Mouse (Mus musculus) heart, adult 2 months (tissue): ENCODE measurements around the gene Fam122a.

Experiments
- CTCF ChIP-seq: fragments of 200-600 bp; IDR thresholded peaks from 2 replicates; pipeline ENCODE4 v1.8.1; 2022; ENCODE audit warnings: antibody characterized with exemption, mild to moderate bottlenecking, moderate library complexity
- EP300 ChIP-seq: fragments of 200-500 bp; IDR thresholded peaks from 2 replicates; pipeline ENCODE4 v1.6.1; 2011; ENCODE audit warnings: low read depth, low read length, control low read depth; ENCODE audit not compliant: insufficient read depth

- TF ChIP-seq CTCF, result no peak
- TF ChIP-seq EP300, result no peak
Observed at GRCm38 (mm10) chr19:24463011-24463410, 14.1 kb downstream of the Fam122a start.
